ENCODE assay signal across 17 mouse cellular contexts in the genomic region with DNA sequence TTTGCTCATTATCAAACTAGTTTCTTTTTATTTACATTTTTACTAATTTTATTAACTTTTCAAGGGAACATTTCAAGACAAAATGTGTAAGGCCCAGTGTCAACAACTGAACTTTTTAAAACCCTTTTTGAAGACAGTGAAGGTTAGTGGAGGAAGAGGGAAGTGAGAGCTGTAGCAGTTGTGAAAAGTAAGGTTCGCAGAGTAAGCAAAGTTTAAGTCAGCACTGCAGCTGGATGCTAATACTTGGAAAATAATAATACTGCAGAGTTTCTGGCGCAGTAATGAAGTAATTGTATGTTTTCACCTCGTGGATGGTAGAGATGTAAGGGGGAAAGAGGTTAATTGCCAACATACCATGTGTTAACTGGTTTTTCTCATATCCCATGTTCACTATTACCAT.
"Had no signal": no experiment of that assay in that cellular context is flagged by ENCODE, and none has a peak within 500 bp of the region (broad histone marks: within the 10 kb centered on the region; RNA-seq: fewer than 3 reads in every experiment).

No protein-coding gene starts in this region.

- H3K4me3 ChIP-seq: heart, embryonic 10.5 days; heart, embryonic 12.5 days; heart, embryonic 13.5 days; heart, embryonic 15.5 days; hindbrain, embryonic 10.5 days; hindbrain, embryonic 12.5 days; hindbrain, embryonic 13.5 days; hindbrain, embryonic 15.5 days; intestine, embryonic 15.5 days; kidney, embryonic 15.5 days; layer of hippocampus, adult 2 months had no signal

- H3K27me3 ChIP-seq: heart, embryonic 12.5 days; heart, embryonic 13.5 days; heart, embryonic 15.5 days; hindbrain, embryonic 12.5 days; hindbrain, embryonic 13.5 days; hindbrain, embryonic 15.5 days; intestine, embryonic 15.5 days; kidney, embryonic 15.5 days had no signal

- DNase-seq: kidney, adult 11 months; kidney, adult 18-20 months had no signal

- H3K9ac ChIP-seq: heart, embryonic 12.5 days; heart, embryonic 13.5 days; heart, embryonic 15.5 days; hindbrain, embryonic 12.5 days; hindbrain, embryonic 13.5 days; hindbrain, embryonic 14.5 days; hindbrain, embryonic 15.5 days; intestine, embryonic 15.5 days; kidney, embryonic 15.5 days had no signal

- H3K27ac ChIP-seq: heart, embryonic 10.5 days; heart, embryonic 13.5 days; heart, embryonic 15.5 days; hindbrain, embryonic 10.5 days; hindbrain, embryonic 12.5 days; hindbrain, embryonic 13.5 days; hindbrain, embryonic 14.5 days; hindbrain, embryonic 15.5 days; hindbrain, postnatal 0 days; intestine, embryonic 15.5 days; kidney, embryonic 15.5 days; kidney, postnatal 0 days; layer of hippocampus, adult 2 months had no signal

- H3K9me3 ChIP-seq: heart, embryonic 10.5 days; heart, embryonic 12.5 days; heart, embryonic 13.5 days; heart, embryonic 15.5 days; hindbrain, embryonic 10.5 days; hindbrain, embryonic 12.5 days; hindbrain, embryonic 13.5 days; hindbrain, embryonic 15.5 days; intestine, embryonic 15.5 days; kidney, embryonic 15.5 days had no signal

- H3K36me3 ChIP-seq: heart, embryonic 15.5 days; hindbrain, embryonic 12.5 days; intestine, embryonic 15.5 days had no signal

- H3K4me1 ChIP-seq: heart, embryonic 10.5 days; hindbrain, embryonic 10.5 days; hindbrain, embryonic 12.5 days; hindbrain, embryonic 13.5 days; hindbrain, embryonic 15.5 days; intestine, embryonic 15.5 days; kidney, embryonic 15.5 days had no signal

- H3K4me2 ChIP-seq: heart, embryonic 11.5 days; heart, embryonic 12.5 days; heart, embryonic 13.5 days; heart, embryonic 15.5 days; hindbrain, embryonic 12.5 days; hindbrain, embryonic 13.5 days; hindbrain, embryonic 14.5 days; hindbrain, embryonic 15.5 days; intestine, embryonic 15.5 days; kidney, embryonic 15.5 days had no signal
